Mouse (Mus musculus) G1E-ER4 (cell line): Measurements from ENCODE around the gene Htra3. TPM values are rescaled to one million over a fixed set of nuclear protein-coding genes. Genes with fewer than 3 reads are reported as not detected.

Experiments used
- GATA1 ChIP-seq: IDR thresholded peaks from one replicate; pipeline ENCODE4 v1.8.0; 2012; ENCODE audit warnings: low read length, inconsistent platforms
- polyA plus RNA-seq: library from polyadenylated mRNA; stranded (reverse); fragments of >175 nt; gene quantifications from 2 replicates; pipeline ENCODE4 v1.2.3, GENCODE M21; 2012

Gene Htra3
- polyA plus RNA-seq, 1 experiment, result not detected

- no peak for TF ChIP-seq GATA1
These were observed 32.7 kb downstream of the Htra3 start for GRCm38 (mm10) chr5:35646927-35647326.

- TF ChIP-seq GATA1, result no peak
These were observed 33.6 kb downstream of the Htra3 start for GRCm38 (mm10) chr5:35645938-35646493.

- TF ChIP-seq GATA1, result no peak
These were observed 35.5 kb downstream of the Htra3 start for GRCm38 (mm10) chr5:35644082-35644481.

- TF ChIP-seq GATA1, result no peak
These were observed 36.1 kb downstream of the Htra3 start for GRCm38 (mm10) chr5:35643401-35644048.

GRCm38 (mm10) chr5:35641961-35642584 is 37.5 kb downstream of the Htra3 start:
- TF ChIP-seq GATA1, result no peak

- no peak for TF ChIP-seq GATA1
These were observed 43.6 kb downstream of the Htra3 start for GRCm38 (mm10) chr5:35636016-35636415.

GRCm38 (mm10) chr5:35632841-35633240 is 46.7 kb downstream of the Htra3 start:
- no peak for TF ChIP-seq GATA1

- TF ChIP-seq GATA1, result no peak
These were observed 47.8 kb downstream of the Htra3 start for GRCm38 (mm10) chr5:35631755-35632154.

- TF ChIP-seq GATA1, result no peak
These were observed 48.4 kb downstream of the Htra3 start for GRCm38 (mm10) chr5:35631224-35631623.

GRCm38 (mm10) chr5:35630706-35631105 is 48.9 kb downstream of the Htra3 start:
- TF ChIP-seq GATA1, result no peak

- TF ChIP-seq GATA1, result no peak
These were observed 50.2 kb downstream of the Htra3 start for GRCm38 (mm10) chr5:35629333-35629732.

GRCm38 (mm10) chr5:35628685-35629084 is 50.9 kb downstream of the Htra3 start:
- TF ChIP-seq GATA1, result no peak

- TF ChIP-seq GATA1, result no peak
These were observed 52.2 kb downstream of the Htra3 start for GRCm38 (mm10) chr5:35627307-35627840.

GRCm38 (mm10) chr5:35626408-35626807 is 53.2 kb downstream of the Htra3 start:
- no peak for TF ChIP-seq GATA1

- no peak for TF ChIP-seq GATA1
These were observed 54.8 kb downstream of the Htra3 start for GRCm38 (mm10) chr5:35624751-35625239.

GRCm38 (mm10) chr5:35623831-35624230 is 55.8 kb downstream of the Htra3 start:
- no peak for TF ChIP-seq GATA1
